Mouse (Mus musculus): Measurements from ENCODE around the gene Psme3. TPM values are rescaled to one million over a fixed set of nuclear protein-coding genes. Genes with fewer than 3 reads are reported as not detected.

Gene Psme3
- total RNA-seq, 2 experiments from 2014 or later, result 80.6 to 88.8 TPM

- intact Hi-C loops (cut with DNase I), result no loop called here
These were observed 31.2 kb downstream of the Psme3 start for GRCm38 (mm10) chr11:101347083-101347775.

DNA sequence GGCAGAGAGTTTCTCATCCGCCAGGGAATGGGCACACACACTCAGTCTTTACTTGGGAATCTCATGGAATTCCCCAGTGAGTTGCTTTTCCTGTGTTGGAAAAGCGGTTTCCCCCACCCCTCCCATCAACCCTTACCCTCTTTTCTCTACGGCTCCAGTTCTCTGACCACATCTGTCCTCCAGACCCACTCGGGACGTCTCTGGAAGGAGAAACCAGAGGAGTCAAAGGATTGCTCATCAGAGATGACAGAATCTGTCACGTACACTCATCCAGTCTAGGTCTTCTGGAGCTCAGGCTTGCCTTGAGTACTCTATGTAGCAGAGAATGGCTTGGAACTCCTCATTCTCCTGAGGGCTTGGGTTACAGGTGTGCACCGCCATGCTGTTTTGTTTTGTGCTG lies 32.8 kb downstream of the Psme3 start:
- DNase-seq (ENCODE audit: low spot score), result no peak
- intact Hi-C loops (cut with DNase I), result no loop called here

More at GRCm38 (mm10) chr11:101347083-101347775, 31.2 kb downstream of the Psme3 start:
- DNase-seq (ENCODE audit: low spot score), result no peak

DNA sequence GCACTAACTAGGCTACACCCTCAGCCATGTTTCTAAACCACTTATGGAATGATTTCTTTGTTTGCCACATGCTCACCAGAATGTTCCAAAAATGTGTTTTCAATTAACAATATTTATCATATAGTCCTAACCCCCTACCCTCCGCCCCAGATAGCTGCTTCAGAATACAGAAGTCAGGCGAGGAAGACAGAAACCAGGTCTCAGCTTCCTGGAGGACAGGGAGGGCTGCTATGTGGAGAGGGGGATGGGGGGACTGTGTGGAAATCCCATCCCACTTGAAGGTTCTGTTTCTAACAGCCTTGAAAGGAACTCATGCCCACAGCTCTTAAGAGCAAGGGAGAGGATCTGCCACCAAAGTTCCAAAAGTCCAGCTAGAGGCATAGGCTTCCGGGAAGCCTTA lies 33.2 kb downstream of the Psme3 start:
- intact Hi-C loops (cut with DNase I), result no loop called here
- DNase-seq (ENCODE audit: low spot score), result no peak

DNA sequence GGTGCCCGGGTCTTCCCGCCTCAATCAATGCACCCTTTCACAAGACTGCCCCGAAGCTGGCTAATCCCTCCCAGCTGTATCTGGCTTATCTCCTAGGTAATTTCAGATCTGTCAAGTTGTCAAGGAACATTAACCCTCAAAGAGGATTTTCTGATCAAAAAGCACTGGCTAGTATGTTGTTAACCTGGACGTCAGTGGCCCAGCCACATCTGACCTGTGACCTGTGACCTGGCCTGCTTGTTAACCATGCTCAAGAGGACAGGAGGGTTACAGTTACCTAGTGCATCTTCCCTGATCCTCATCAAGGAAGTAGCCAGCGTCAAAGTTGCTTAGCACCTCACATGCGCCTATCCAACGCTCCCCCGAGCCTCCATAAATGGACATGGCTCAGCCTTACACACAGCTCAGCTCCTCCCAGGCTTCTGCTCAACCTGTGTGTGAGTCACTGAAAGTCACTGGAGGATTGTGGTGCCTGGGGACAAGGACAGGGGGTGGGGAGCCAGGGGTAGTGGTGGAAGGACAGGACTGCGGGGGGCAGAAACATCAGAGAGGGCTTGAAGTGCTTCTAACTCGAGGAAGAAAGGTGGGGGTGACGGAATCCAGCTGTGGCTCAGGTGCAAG lies 35.2 kb downstream of the Psme3 start:
- no peak for DNase-seq (ENCODE audit: low spot score)
- intact Hi-C loops (cut with DNase I), result no loop called here

DNA sequence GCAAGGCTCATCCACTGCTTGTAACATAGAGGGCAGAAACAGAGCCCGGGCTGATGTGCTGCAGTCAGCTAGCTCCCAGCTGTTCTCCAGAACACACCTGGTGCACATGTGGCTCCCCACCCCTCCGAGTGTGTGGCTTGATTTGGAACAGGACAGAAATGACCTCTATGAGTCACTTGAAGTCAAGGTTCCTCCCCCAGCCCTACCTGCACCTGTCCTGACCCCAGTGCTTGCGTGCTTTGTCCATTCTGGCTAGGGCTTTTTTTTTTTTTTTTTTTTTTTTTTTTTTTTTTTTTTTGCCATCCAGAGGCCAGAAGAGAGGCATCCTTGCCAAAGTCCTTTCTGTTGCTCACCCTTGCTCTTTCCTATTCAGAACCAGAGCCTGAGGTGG lies 35.7 kb downstream of the Psme3 start:
- no peak for DNase-seq (ENCODE audit: low spot score)
- intact Hi-C loops (cut with DNase I), result no loop called here

- DNase-seq (ENCODE audit: low spot score), result no peak
- intact Hi-C loops (cut with DNase I), result no loop called here
These were observed 37.4 kb downstream of the Psme3 start for GRCm38 (mm10) chr11:101353436-101353835.

DNA sequence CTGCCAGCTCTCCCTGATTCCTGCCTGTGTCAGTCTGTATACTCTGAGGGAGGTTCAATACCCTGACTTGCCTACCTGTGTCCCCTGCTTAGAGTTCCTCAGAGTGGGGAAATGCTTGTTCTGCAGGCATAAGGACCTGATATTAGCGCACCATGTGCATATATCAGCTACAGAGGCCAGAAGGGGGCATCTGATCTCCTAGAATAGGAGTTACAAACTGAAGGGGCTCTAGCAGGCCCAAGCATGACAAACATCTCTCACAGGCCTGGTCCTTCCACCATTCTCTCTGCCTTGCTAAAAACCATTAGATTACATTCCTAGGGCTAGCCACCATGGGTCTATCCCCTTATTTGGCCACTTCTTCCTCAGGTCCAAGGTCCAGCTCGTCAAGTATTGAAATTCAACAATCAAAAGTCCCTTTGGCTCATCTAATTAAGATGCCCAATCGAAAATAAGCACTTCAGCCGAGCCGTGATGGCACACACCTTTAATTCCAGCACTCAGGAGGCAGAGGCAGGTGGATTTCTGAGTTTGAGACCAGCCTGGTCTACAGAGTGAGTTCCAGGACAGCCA lies 38.5 kb downstream of the Psme3 start:
- DNase-seq (ENCODE audit: low spot score), result no peak
- intact Hi-C loops (cut with DNase I), result no loop called here

DNA sequence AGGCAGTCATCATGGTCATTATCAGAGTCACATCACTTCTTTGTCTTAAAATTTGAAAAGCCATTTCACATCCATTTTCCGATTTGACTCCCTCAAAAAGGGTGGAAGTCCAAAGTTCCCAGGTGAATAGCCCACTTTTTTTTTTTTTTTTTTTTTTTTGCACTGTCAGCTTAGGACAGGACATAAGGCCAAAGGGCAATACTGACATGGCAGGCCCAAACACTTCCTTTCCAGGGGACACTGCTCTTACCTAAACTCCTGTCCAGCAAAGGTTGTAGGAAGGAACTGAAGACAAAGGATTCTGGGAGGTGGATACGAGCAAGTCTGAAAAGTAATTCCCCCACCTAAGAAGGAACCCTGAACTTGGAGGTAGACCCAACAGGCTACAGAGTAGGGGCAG lies 39.9 kb downstream of the Psme3 start:
- intact Hi-C loops (cut with DNase I), result no loop called here
- DNase-seq (ENCODE audit: low spot score), result no peak

DNA sequence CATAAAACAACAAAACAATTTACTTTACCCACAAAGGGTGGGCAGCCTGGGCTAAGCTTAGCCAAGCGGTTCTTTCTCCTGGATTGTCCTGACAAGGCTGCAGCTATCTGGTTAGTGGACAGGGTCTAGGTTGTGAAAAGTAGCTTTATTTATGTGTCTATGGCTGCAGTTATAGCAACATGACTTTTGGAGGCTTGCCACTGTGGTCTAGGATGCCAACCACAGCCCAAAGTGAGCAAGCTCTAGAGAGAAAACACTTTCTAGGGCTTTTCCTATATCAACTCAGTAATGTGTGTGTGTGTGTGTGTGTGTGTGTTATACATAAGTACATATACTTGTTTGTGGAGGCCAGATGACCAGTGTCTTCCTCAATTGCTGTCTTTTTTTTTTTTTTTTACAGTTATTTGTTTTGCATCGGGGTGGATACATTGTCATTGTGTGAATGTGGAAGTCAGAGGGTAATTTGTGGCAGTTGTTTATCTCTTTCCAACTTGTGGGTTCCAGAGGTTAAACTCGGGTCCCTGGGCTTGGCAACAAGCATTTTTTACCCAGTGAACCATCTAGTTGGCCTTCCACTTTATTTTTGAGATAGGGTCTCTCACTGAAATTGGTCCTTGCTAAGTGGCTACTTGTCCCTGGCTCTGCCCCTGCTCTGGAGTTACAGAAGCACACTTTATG lies 41.6 kb downstream of the Psme3 start:
- intact Hi-C loops (cut with DNase I), result no loop called here

GRCm38 (mm10) chr11:101359776-101360175 lies 43.8 kb downstream of the Psme3 start:
- intact Hi-C loops (cut with DNase I), result loop anchor here (2.0 kb wide), 1 partner anchor 31 kb away; no protein-coding TSS in a partner anchor
- no peak for DNase-seq (ENCODE audit: low spot score)

More for the DNA sequence above, 41.6 kb downstream of the Psme3 start:
- no peak for DNase-seq (ENCODE audit: low spot score)

DNA sequence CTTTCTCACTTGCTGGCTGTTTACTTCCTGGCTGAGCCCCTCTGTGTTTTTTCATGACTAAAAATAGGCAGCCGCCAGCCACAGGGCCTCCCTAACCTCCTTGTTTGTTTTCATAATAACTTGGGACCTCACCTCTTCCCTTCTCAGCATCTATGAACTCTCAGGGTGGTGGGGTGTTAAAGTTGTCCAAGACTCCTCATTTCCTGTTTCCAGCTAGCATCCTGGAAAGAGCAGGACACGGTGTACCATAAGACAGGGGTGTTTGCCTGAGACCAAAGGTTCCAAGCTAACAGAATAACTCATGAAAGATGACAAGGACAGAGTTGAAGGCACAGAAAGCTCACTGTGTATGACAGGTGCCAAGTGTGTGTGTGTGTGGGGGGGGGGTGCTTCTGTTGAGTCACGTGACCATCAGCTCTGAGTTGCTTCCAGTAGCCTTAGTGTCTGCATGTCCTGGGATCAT lies 44.7 kb downstream of the Psme3 start:
- intact Hi-C loops (cut with DNase I), result loop anchor here (2.0 kb wide), 1 partner anchor 32 kb away; no protein-coding TSS in a partner anchor
- peak; percentile 35 for DNase-seq (ENCODE audit: low spot score)

GRCm38 (mm10) chr11:101364531-101364931 lies 48.5 kb downstream of the Psme3 start:
- no peak for DNase-seq (ENCODE audit: low spot score)
- intact Hi-C loops (cut with DNase I), result no loop called here

GRCm38 (mm10) chr11:101367326-101367935 lies 51.4 kb downstream of the Psme3 start, which contains the start of gene G6pc:
G6pc (plus strand) TSS chr11:101367561.
- intact Hi-C loops (cut with DNase I), result no loop called here
- no peak for DNase-seq (ENCODE audit: low spot score)

GRCm38 (mm10) chr11:101370141-101370540 lies 54.1 kb downstream of the Psme3 start:
- DNase-seq (ENCODE audit: low spot score), result no peak

More at GRCm38 (mm10) chr11:101370141-101370540, 54.1 kb downstream of the Psme3 start:
- intact Hi-C loops (cut with DNase I), result no loop called here

Small RNA genes lying within 50 kb of the gene (microRNA-seq; reads per million reads assigned to microRNA genes)
- not detected for gene Gm25593

Other genes with a start within 250 kb of the Psme3 start
- 1 to 10 TPM; 8.0 to 8.7 TPM for gene Naglu, start 246.2 kb upstream of the Psme3 start, total RNA-seq (2021)
- under 1 TPM; 0.55 to 0.64 TPM for gene Hsd17b1, start 237.8 kb upstream of the Psme3 start, total RNA-seq (2021)
- 10 to 100 TPM; 15.8 to 17.1 TPM for gene Coasy, start 233.6 kb upstream of the Psme3 start, total RNA-seq (2021)
- 10 to 100 TPM; 19.1 to 21.4 TPM for gene Mlx, start 228.9 kb upstream of the Psme3 start, total RNA-seq (2021)
- 1 to 10 TPM; 3.1 TPM for gene Psmc3ip, start 220.8 kb upstream of the Psme3 start, total RNA-seq (2021)
- gene Retreg3, start 196.3 kb upstream of the Psme3 start, total RNA-seq (2021), result 10 to 100 TPM; 34.0 to 35.5 TPM
- 10 to 100 TPM; 24.4 to 27.3 TPM for gene Tubg1, start 196.3 kb upstream of the Psme3 start, total RNA-seq (2021)
- 1 to 10 TPM; 2.5 to 3.9 TPM for gene Tubg2, start 160.3 kb upstream of the Psme3 start, total RNA-seq (2021)
- gene Cntnap1, start 145.7 kb upstream of the Psme3 start, total RNA-seq (2021), result 1 to 10 TPM; 1.7 to 2.4 TPM
- gene Plekhh3, start 144.9 kb upstream of the Psme3 start, total RNA-seq (2021), result 10 to 100 TPM; 24.5 to 28.5 TPM
- under 1 TPM in 1 of 2 experiments, not detected in 1; 0.14 TPM for gene Ccr10, start 140.8 kb upstream of the Psme3 start, total RNA-seq (2021)
- 10 to 100 TPM; 26.0 to 30.4 TPM for gene Ezh1, start 89.8 kb upstream of the Psme3 start, total RNA-seq (2021)
- 100 to 1,000 TPM in 1 of 2 experiments, 10 to 100 TPM in 1; 80.9 to 123 TPM for gene Ramp2, start 70.2 kb upstream of the Psme3 start, total RNA-seq (2021)
- 10 to 100 TPM; 78.2 to 85.0 TPM for gene Vps25, start 62.5 kb upstream of the Psme3 start, total RNA-seq (2021)
- gene Wnk4, start 55.6 kb upstream of the Psme3 start, total RNA-seq (2021), result 10 to 100 TPM in 1 of 2 experiments, 1 to 10 TPM in 1; 9.6 to 14.6 TPM
- under 1 TPM; 0.10 to 0.28 TPM for gene Cntd1, start 37.2 kb upstream of the Psme3 start, total RNA-seq (2021)
- 10 to 100 TPM; 89.0 to 96.9 TPM for gene Coa3, start 37.1 kb upstream of the Psme3 start, total RNA-seq (2021)
- 100 to 1,000 TPM in 1 of 2 experiments, 10 to 100 TPM in 1; 92.8 to 102 TPM for gene Becn1, start 13.9 kb upstream of the Psme3 start, total RNA-seq (2021)
- gene Aoc2, start 8.8 kb downstream of the Psme3 start, total RNA-seq (2021), result 1 to 10 TPM; 1.8 to 2.2 TPM
- gene Aoc3, start 14.4 kb downstream of the Psme3 start, total RNA-seq (2021), result 10 to 100 TPM; 13.9 to 18.5 TPM
- gene G6pc, start 51.3 kb downstream of the Psme3 start, total RNA-seq (2021), result not detected
- gene Aarsd1, start 101.4 kb downstream of the Psme3 start, total RNA-seq (2021), result 10 to 100 TPM; 20.7 to 22.8 TPM
- gene Gm27029, start 108.6 kb downstream of the Psme3 start, total RNA-seq (2021), result 1 to 10 TPM; 8.5 to 9.1 TPM
- gene Rundc1, start 108.9 kb downstream of the Psme3 start, total RNA-seq (2021), result 10 to 100 TPM; 10.4 to 11.2 TPM
- 10 to 100 TPM; 69.0 to 80.2 TPM for gene Ptges3l, start 109.1 kb downstream of the Psme3 start, total RNA-seq (2021)
- 10 to 100 TPM; 46.7 to 56.2 TPM for gene Rpl27, start 126.1 kb downstream of the Psme3 start, total RNA-seq (2021)
- gene Ifi35, start 132.2 kb downstream of the Psme3 start, total RNA-seq (2021), result 10 to 100 TPM; 12.0 to 13.7 TPM
- gene Rnd2, start 148.8 kb downstream of the Psme3 start, total RNA-seq (2021), result 1 to 10 TPM; 5.7 to 6.2 TPM
- gene Vat1, start 150.0 kb downstream of the Psme3 start, total RNA-seq (2021), result 10 to 100 TPM; 21.6 to 25.5 TPM
- gene Brca1, start 235.7 kb downstream of the Psme3 start, total RNA-seq (2021), result under 1 TPM; 0.45 to 0.81 TPM
- 100 to 1,000 TPM in 1 of 2 experiments, 10 to 100 TPM in 1; 89.9 to 101 TPM for gene Nbr1, start 235.9 kb downstream of the Psme3 start, total RNA-seq (2021)